Mouse (Mus musculus) liver, embryonic 14.5 days (tissue): ENCODE results near the gene Cacna1i.

Source experiments
- CTCF ChIP-seq: IDR thresholded peaks from 2 replicates; pipeline ENCODE4 v1.5.1; 2016; ENCODE audit warnings: antibody characterized with exemption, low read depth, control low read depth
- EP300 ChIP-seq: IDR thresholded peaks from 2 replicates; pipeline ENCODE4 v1.6.1; 2016; ENCODE audit warnings: antibody characterized with exemption, low read depth

DNA sequence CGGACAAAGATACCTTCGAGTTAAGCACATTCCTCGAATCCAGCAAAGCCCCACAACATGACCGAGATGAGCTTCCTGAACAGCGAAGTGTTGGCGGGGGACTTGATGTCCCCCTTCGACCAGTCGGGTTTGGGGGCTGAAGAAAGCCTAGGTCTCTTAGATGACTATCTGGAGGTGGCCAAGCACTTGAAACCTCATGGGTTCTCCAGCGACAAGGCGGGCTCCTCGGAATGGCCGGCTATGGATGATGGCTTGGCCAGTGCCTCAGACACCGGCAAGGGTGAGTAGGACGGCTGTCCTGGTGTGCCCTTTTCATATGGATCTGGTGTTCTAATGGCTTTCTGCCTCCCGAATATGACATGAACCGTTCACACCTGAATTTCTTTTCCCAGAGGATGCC is 30.8 kb upstream of the Cacna1i start:
- no peak; the same call in 1 of the 2 replicates for TF ChIP-seq CTCF
- TF ChIP-seq EP300: no peak
